Mouse (Mus musculus): ENCODE measurements around the gene Map3k11.

DNA sequence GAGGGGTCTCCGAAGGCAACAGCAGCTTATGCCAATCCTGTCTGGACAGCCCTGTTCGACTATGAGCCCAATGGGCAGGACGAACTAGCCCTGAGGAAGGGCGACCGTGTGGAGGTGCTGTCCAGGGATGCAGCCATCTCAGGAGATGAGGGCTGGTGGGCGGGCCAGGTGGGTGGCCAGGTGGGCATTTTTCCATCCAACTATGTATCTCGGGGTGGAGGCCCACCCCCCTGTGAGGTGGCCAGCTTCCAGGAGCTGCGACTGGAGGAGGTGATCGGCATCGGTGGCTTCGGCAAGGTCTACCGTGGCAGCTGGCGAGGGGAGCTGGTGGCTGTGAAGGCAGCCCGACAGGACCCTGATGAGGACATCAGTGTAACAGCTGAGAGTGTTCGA is 1.8 kb downstream of the Map3k11 start:
- no peak for TF ChIP-seq POLR2A (IDR thresholded peaks at IDR 0.05; ENCODE audit: borderline replicate concordance, insufficient read depth, low read length)
- TF ChIP-seq CTCF (IDR thresholded peaks at IDR 0.05; ENCODE audit: borderline replicate concordance, insufficient read depth, low read depth, low read length): no peak

Data from cerebellum, adult 2 months (tissue).